Mouse (Mus musculus) olfactory bulb, adult 2 months (tissue): ENCODE results near the gene Tmf1.

Source experiments
- CTCF ChIP-seq: fragments of 200-500 bp; IDR thresholded peaks from 2 replicates; pipeline ENCODE4 v1.5.1; 2012; ENCODE audit warnings: low read depth, mild to moderate bottlenecking, low read length, moderate library complexity; ENCODE audit not compliant: insufficient read depth
- POLR2A ChIP-seq: fragments of 200-500 bp; IDR thresholded peaks from 2 replicates; pipeline ENCODE4 v1.6.1; 2012; ENCODE audit warnings: mild to moderate bottlenecking, low read depth, low read length, moderate library complexity; ENCODE audit not compliant: insufficient read depth

DNA sequence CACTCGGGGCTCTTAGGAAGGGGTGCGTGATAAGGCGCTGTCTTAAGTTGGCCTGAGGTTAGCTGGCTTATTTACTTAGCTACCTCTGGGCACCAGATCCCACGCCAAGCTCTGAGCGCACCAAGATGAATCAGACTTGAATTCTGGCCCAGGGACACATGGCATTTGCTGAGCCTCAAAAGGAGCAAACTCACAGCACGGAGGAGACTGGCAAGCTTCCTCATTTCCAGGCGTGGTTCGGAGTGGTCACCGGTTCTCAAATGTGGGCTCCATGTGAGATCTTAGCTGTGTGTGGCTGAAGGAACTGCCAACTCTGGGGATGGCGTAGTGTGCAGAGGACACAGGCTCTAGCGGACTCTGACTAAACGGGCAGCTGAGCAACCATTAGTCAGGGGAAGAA, 33.1 kb upstream of the Tmf1 start:
- TF ChIP-seq CTCF (no peak), POLR2A (no peak)
